Mouse (Mus musculus) liver, embryonic 13.5 days (tissue): ENCODE data around the gene Rcan2. TPM values are rescaled to one million over a fixed set of nuclear protein-coding genes. Genes with fewer than 3 reads are reported as not detected.

Experiments used
- ATAC-seq: fragments of 200-750 bp; cut with Nextera tagmentation; 2 replicates; pipeline ENCODE4 v1.8.0; 2017; ENCODE audit warnings: low read depth, mild to moderate bottlenecking, moderate number of reproducible peaks, moderate library complexity
- DNase-seq: peaks from one replicate; pipeline ENCODE4 v3.0.0; 2022
- H3K27ac ChIP-seq: fragments of 300-500 bp; sonication (generic); 2 replicates; pipeline ENCODE4 v1.5.1; 2015; ENCODE audit warnings: moderate library complexity, mild to moderate bottlenecking, inconsistent platforms
- H3K27me3 ChIP-seq: fragments of 300-500 bp; sonication (generic); 2 replicates; pipeline ENCODE4 v1.6.1; 2015; ENCODE audit warnings: mild to moderate bottlenecking, inconsistent platforms
- H3K36me3 ChIP-seq: fragments of 300-500 bp; sonication (generic); 2 replicates; pipeline ENCODE4 v1.6.1; 2015; ENCODE audit warnings: mild to moderate bottlenecking, inconsistent platforms
- H3K4me1 ChIP-seq: fragments of 300-500 bp; sonication (generic); replicated peaks from 2 replicates; pipeline ENCODE4 v1.6.1; 2015; ENCODE audit warnings: inconsistent platforms
- H3K4me2 ChIP-seq: fragments of 300-500 bp; sonication (generic); 2 replicates; pipeline ENCODE4 v1.6.1; 2015; ENCODE audit warnings: inconsistent platforms, mild to moderate bottlenecking, moderate library complexity
- H3K4me3 ChIP-seq: fragments of 300-500 bp; sonication (generic); replicated peaks from 2 replicates; pipeline ENCODE4 v1.5.1; 2015; ENCODE audit warnings: mild to moderate bottlenecking, inconsistent platforms
- H3K9ac ChIP-seq: fragments of 300-500 bp; sonication (generic); 2 replicates; pipeline ENCODE4 v1.6.1; 2015; ENCODE audit warnings: mild to moderate bottlenecking, inconsistent platforms
- H3K9me3 ChIP-seq: fragments of 300-500 bp; sonication (generic); replicated peaks from 2 replicates; pipeline ENCODE4 v1.6.1; 2016; ENCODE audit warnings: inconsistent platforms
- WGBS: fragments of 180-500 bp; shearing (Covaris S2); methylation state at CpG from one replicate; pipeline ENCODE4 v1.1.7; 2015; ENCODE audit not compliant: insufficient replicate concordance; 5-methylcytosine and 5-hydroxymethylcytosine counted together
- polyA plus RNA-seq: library from polyadenylated mRNA; unstranded; fragments of >200 nt; fragmentation: Nextera tagmentation; extraction: Ambion mirVana; gene quantifications from 2 replicates; pipeline ENCODE4 v1.2.1, GENCODE M21; 2015

Rcan2 gene
- polyA plus RNA-seq, 1 experiment from 2014 or later, result 1.1 TPM

- DNase-seq (no peak), ATAC-seq (no peak)
- H3K4me1 ChIP-seq, result no peaks in the 10 kb centered on the region
- H3K36me3 ChIP-seq, result no peaks in the 10 kb centered on the region
- no peak overlapping the region for H3K4me3 ChIP-seq
- H3K9me3 ChIP-seq, result no peaks in the 10 kb centered on the region
- H3K4me2 ChIP-seq, result no peak overlapping the region
- no peaks in the 10 kb centered on the region for H3K27me3 ChIP-seq
- no peak overlapping the region for H3K9ac ChIP-seq
- no peak overlapping the region for H3K27ac ChIP-seq
- 52% methylated on average over 2 of the region's 2 CpGs for WGBS
Observed at GRCm38 (mm10) chr17:44023842-44024241, 222.7 kb downstream of the Rcan2 start.

- Histone ChIP-seq H3K27ac (no peak overlapping the region), H3K4me3 (no peak overlapping the region), H3K27me3 (no peaks in the 10 kb centered on the region), H3K9ac (no peak overlapping the region), H3K4me1 (no peaks in the 10 kb centered on the region), H3K4me2 (no peak overlapping the region), H3K36me3 (no peaks in the 10 kb centered on the region), H3K9me3 (no peaks in the 10 kb centered on the region)
- ATAC-seq (no peak), DNase-seq (no peak)
- 63% methylated on average over 2 of the region's 2 CpGs for WGBS
Observed at GRCm38 (mm10) chr17:44025011-44025410, 223.9 kb downstream of the Rcan2 start.

- Histone ChIP-seq H3K36me3 (no peaks in the 10 kb centered on the region), H3K9ac (no peak overlapping the region), H3K27me3 (no peaks in the 10 kb centered on the region), H3K4me1 (no peaks in the 10 kb centered on the region), H3K4me2 (no peak overlapping the region), H3K27ac (no peak overlapping the region), H3K4me3 (no peak overlapping the region), H3K9me3 (no peaks in the 10 kb centered on the region)
- DNase-seq, result no peak
- ATAC-seq, result no peak
- 56% methylated on average over 6 of the region's 6 CpGs for WGBS
Observed at GRCm38 (mm10) chr17:44025935-44026334, 224.8 kb downstream of the Rcan2 start.

- DNase-seq (no peak), ATAC-seq (no peak)
- Histone ChIP-seq H3K4me1 (no peaks in the 10 kb centered on the region), H3K36me3 (no peaks in the 10 kb centered on the region), H3K9me3 (no peaks in the 10 kb centered on the region), H3K4me3 (no peak overlapping the region), H3K9ac (no peak overlapping the region), H3K27me3 (no peaks in the 10 kb centered on the region), H3K27ac (no peak overlapping the region), H3K4me2 (no peak overlapping the region)
- WGBS, result 57% methylated on average over 5 of the region's 5 CpGs
Observed at GRCm38 (mm10) chr17:44026378-44026777, 225.2 kb downstream of the Rcan2 start.

GRCm38 (mm10) chr17:44026786-44027185 lies 225.6 kb downstream of the Rcan2 start:
- Histone ChIP-seq H3K4me2 (no peak overlapping the region), H3K4me3 (no peak overlapping the region), H3K27ac (no peak overlapping the region), H3K36me3 (no peaks in the 10 kb centered on the region), H3K4me1 (no peaks in the 10 kb centered on the region), H3K9me3 (no peaks in the 10 kb centered on the region), H3K9ac (no peak overlapping the region), H3K27me3 (no peaks in the 10 kb centered on the region)
- no peak for DNase-seq
- no peak for ATAC-seq

GRCm38 (mm10) chr17:44027311-44027710 lies 226.2 kb downstream of the Rcan2 start:
- H3K27me3 ChIP-seq, result no peaks in the 10 kb centered on the region
- ATAC-seq (no peak), DNase-seq (no peak)
- no peak overlapping the region for H3K4me3 ChIP-seq
- H3K27ac ChIP-seq, result no peak overlapping the region
- no peaks in the 10 kb centered on the region for H3K4me1 ChIP-seq
- WGBS, result 61% methylated on average over 9 of the region's 9 CpGs
- H3K9me3 ChIP-seq, result no peaks in the 10 kb centered on the region
- H3K36me3 ChIP-seq, result no peaks in the 10 kb centered on the region
- no peak overlapping the region for H3K4me2 ChIP-seq
- H3K9ac ChIP-seq, result no peak overlapping the region

GRCm38 (mm10) chr17:44029616-44030015 lies 228.5 kb downstream of the Rcan2 start:
- H3K4me1 ChIP-seq, result no peaks in the 10 kb centered on the region
- no peak overlapping the region for H3K4me2 ChIP-seq
- H3K27ac ChIP-seq, result no peak overlapping the region
- H3K27me3 ChIP-seq, result no peaks in the 10 kb centered on the region
- 29% methylated on average over 5 of the region's 5 CpGs for WGBS
- no peak overlapping the region for H3K4me3 ChIP-seq
- no peaks in the 10 kb centered on the region for H3K9me3 ChIP-seq
- no peaks in the 10 kb centered on the region for H3K36me3 ChIP-seq
- no peak overlapping the region for H3K9ac ChIP-seq
- DNase-seq, result no peak
- no peak for ATAC-seq

- Histone ChIP-seq H3K27me3 (no peaks in the 10 kb centered on the region), H3K9me3 (no peaks in the 10 kb centered on the region), H3K9ac (no peak overlapping the region), H3K4me3 (no peak overlapping the region), H3K27ac (no peak overlapping the region), H3K4me1 (no peaks in the 10 kb centered on the region), H3K36me3 (no peaks in the 10 kb centered on the region), H3K4me2 (no peak overlapping the region)
- DNase-seq (no peak), ATAC-seq (no peak)
- 67% methylated on average over 3 of the region's 3 CpGs for WGBS
Observed at GRCm38 (mm10) chr17:44030776-44031587, 229.8 kb downstream of the Rcan2 start.

GRCm38 (mm10) chr17:44035005-44035404 lies 233.9 kb downstream of the Rcan2 start:
- no peaks in the 10 kb centered on the region for H3K4me1 ChIP-seq
- no peaks in the 10 kb centered on the region for H3K9me3 ChIP-seq
- H3K27me3 ChIP-seq, result no peaks in the 10 kb centered on the region
- H3K36me3 ChIP-seq, result no peaks in the 10 kb centered on the region
- no peak overlapping the region for H3K27ac ChIP-seq
- no peak overlapping the region for H3K9ac ChIP-seq
- H3K4me2 ChIP-seq, result no peak overlapping the region
- DNase-seq (no peak), ATAC-seq (no peak)
- H3K4me3 ChIP-seq, result no peak overlapping the region
- 75% methylated on average over 1 of the region's 1 CpGs for WGBS

GRCm38 (mm10) chr17:44038656-44039055 lies 237.5 kb downstream of the Rcan2 start:
- no peak overlapping the region for H3K4me2 ChIP-seq
- H3K27ac ChIP-seq, result no peak overlapping the region
- no peaks in the 10 kb centered on the region for H3K4me1 ChIP-seq
- H3K4me3 ChIP-seq, result no peak overlapping the region
- no peak for DNase-seq
- H3K9ac ChIP-seq, result no peak overlapping the region
- ATAC-seq, result no peak
- H3K9me3 ChIP-seq, result no peaks in the 10 kb centered on the region
- WGBS, result 52% methylated on average over 9 of the region's 9 CpGs
- H3K36me3 ChIP-seq, result no peaks in the 10 kb centered on the region
- no peaks in the 10 kb centered on the region for H3K27me3 ChIP-seq

GRCm38 (mm10) chr17:44040449-44040848 lies 239.3 kb downstream of the Rcan2 start:
- H3K27ac ChIP-seq, result no peak overlapping the region
- no peaks in the 10 kb centered on the region for H3K9me3 ChIP-seq
- 66% methylated on average over 2 of the region's 2 CpGs for WGBS
- no peak overlapping the region for H3K4me2 ChIP-seq
- DNase-seq, result no peak
- H3K36me3 ChIP-seq, result no peaks in the 10 kb centered on the region
- no peaks in the 10 kb centered on the region for H3K27me3 ChIP-seq
- no peaks in the 10 kb centered on the region for H3K4me1 ChIP-seq
- no peak overlapping the region for H3K9ac ChIP-seq
- H3K4me3 ChIP-seq, result no peak overlapping the region
- ATAC-seq, result no peak

GRCm38 (mm10) chr17:44042301-44042700 lies 241.2 kb downstream of the Rcan2 start:
- Histone ChIP-seq H3K9ac (no peak overlapping the region), H3K27ac (no peak overlapping the region), H3K36me3 (no peaks in the 10 kb centered on the region), H3K4me2 (no peak overlapping the region), H3K27me3 (no peaks in the 10 kb centered on the region), H3K9me3 (no peaks in the 10 kb centered on the region), H3K4me1 (no peaks in the 10 kb centered on the region), H3K4me3 (no peak overlapping the region)
- ATAC-seq, result no peak
- no peak for DNase-seq
- 46% methylated on average over 2 of the region's 2 CpGs for WGBS
